Mouse (Mus musculus) brain, embryonic 14.5 days (tissue): ENCODE data around the gene Lpcat2b. TPM values are rescaled to one million over a fixed set of nuclear protein-coding genes. Genes with fewer than 3 reads are reported as not detected.

Source experiments
- DNase-seq: peaks from one replicate; pipeline ENCODE4 v3.0.0-alpha.2; 2011; ENCODE audit warnings: low read depth
- CTCF ChIP-seq: fragments of 200-500 bp; IDR thresholded peaks from 2 replicates; pipeline ENCODE4 v1.5.1; 2012; ENCODE audit warnings: inconsistent platforms, mild to moderate bottlenecking, moderate library complexity, borderline replicate concordance; ENCODE audit not compliant: insufficient read depth, insufficient read length; ENCODE audit errors: extremely low read depth
- POLR2A ChIP-seq: fragments of 200-500 bp; IDR thresholded peaks from 2 replicates; pipeline ENCODE4 v1.6.1; 2012; ENCODE audit warnings: mild to moderate bottlenecking, inconsistent platforms, borderline replicate concordance; ENCODE audit not compliant: poor library complexity, insufficient read depth, insufficient read length, severe bottlenecking; ENCODE audit errors: extremely low read depth
- polyA plus RNA-seq: library from polyadenylated mRNA; depleted of rRNA; stranded (reverse); fragments of >200 nt; gene quantifications from 2 replicates; pipeline ENCODE4 v1.2.3, GENCODE M21; 2012; rRNA removed

The Lpcat2b gene
- polyA plus RNA-seq, 1 experiment, result not detected

DNA sequence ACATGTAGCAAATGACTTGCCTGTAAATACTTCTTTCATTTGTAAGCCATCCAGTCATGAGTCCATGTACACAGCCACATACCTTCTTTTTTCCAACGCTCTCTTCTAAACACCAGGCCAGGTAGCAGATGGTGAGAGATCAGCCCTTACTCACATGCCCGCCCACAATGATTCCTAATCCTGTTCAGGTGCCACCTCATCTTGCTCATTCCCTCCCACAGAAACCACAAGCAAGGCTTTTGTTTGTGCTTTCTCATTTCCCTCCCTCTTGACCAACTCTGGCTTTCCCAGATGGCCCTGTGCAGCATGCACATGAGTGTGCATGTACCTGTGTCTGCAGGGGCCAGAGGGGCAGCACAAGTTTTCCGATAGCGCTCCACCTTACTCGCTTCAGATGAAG is 18.9 kb downstream of the Lpcat2b start:
- no peak for DNase-seq
- TF ChIP-seq CTCF (no peak), POLR2A (no peak)

DNA sequence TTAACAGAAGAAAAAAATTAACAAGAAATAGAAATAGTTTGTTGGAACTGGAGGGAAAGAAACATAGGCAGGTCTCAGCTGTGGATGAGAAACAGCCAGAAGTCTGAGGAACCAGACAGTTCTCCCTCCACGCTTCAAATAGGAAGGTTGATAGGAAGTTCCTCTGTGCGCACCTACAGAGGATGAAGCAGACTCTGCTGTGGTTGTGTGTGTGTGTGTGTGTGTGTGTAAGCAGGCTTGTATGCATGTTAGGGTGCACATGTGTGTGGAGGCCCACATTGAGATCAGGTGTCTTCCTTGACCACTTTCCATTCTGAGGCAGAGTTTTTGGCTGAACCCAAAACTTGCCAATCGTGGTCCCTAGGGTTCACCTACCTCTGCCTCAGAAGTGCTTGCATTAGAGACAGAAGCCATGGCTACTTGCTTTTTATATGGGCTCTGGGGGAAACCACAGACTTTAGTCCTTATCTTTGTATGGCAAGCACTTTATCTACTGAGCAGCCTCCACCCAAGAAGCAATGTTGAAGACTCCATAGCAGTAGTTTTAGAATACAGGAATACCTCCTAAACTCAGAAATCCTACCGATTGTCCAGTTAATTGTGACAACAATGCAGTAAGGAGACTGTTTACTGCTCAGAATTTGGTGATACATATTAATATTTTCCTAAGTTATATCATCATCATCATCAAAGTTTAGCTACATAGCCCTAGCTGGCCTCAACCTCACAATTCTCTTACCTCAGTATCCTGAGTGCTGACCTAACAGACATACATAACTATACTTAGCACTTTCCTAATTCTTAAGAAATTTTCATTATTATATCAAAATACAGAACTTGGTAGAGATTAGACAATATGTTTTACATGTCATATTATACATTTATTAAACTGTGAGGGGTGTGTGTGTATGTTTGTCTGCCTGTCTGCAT is 31.1 kb downstream of the Lpcat2b start:
- no peak for DNase-seq
- TF ChIP-seq CTCF, result no peak
- TF ChIP-seq POLR2A, result no peak

DNA sequence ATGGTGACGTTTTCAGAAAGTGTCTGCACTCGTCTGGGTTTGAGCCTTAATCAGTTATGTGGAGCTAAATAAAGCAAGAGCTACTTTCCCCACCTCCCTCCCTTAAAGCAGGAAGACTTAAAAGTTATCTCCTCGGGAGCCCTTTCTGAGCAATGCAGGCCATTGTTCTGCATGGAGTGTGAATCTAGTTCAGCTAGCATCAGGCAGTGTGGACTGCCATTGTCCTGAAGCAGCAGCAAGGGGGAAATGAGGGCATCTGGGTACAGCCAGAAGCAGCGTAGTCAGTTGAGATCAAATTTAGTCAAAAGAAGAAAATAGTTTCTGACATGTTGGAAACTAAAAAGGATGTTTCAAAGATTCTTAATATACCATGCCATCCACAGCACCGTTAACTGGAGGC is 35.2 kb downstream of the Lpcat2b start:
- DNase-seq, result peak; percentile 27
- no peak for TF ChIP-seq CTCF
- TF ChIP-seq POLR2A, result no peak

DNA sequence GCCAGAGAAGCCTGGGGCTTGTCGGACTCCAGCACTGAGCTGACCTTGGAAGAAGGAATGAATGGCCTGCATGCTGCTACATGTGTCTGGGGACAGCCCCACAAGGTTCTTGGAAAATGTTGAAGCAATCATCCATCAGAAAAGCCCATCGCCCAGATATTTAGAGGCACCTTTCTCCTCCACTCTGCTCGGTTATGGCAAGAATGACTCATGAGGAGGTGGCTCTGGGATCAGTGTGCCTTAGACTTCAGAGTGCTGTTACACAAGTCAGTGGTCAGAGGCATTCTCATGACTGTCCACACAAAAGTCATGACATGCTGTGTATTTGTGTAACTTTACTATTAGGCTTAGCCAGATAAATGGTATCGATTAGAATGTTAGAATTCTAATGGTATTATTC is 35.7 kb downstream of the Lpcat2b start:
- no peak for DNase-seq
- TF ChIP-seq POLR2A (no peak), CTCF (no peak)

DNA sequence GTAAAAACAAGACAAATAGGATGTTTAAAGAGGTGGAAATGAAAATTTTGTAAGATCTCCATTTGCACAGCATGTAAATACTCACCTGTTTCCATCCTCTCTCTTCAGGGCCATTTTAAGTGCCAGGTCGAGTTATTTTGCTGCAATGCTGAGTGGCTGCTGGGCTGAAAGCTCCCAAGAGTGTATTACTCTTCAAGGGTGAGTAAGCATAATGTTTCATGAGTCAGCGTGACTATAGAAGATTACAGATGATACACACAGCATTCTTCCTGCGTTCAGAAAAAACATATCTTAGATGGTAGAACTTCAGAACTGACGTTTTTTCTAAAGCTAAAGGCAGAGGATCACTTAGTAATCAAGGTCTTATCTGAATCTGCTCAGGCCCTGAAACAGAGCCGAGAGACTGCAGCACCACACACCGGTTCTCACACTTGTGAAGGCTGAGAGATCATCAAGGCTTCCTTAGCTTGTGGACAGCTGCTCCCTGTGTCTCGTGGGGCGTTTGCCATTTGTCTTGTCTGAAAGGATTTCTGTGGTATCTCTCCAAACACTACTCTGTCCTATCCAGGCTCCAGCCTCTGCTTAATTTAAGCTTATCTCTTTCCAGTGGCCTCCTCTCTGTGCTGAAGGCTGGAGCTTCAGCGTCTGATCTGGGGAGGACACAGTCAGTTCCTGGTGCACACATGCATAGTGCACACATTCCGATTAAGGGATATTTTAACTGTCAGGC is 39.4 kb downstream of the Lpcat2b start:
- no peak for DNase-seq
- no peak for TF ChIP-seq POLR2A
- no peak for TF ChIP-seq CTCF

DNA sequence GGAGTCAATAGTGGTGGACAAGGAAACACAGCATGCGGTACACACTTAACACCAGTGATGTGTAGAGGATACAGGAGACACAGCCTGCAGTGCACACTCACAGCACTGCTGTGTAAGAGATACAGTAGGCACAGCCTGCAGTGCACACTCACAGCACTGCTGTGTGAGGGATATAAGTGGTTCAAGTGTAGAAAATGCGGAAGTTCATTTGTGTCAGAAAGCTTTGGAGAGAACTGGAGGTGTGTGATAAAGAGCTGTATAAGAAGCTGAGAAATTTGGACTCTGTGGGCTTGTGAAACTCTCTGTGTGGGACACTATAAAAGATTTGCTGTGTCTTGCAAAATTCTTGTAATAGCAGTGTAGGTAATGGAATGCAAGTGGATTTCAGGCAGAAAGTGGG is 48.8 kb downstream of the Lpcat2b start:
- no peak for TF ChIP-seq POLR2A
- TF ChIP-seq CTCF, result no peak
- DNase-seq, result no peak

Other genes with a start within 250 kb of the Lpcat2b start
- gene Tgfbr3, start 141.9 kb upstream of the Lpcat2b start, polyA plus RNA-seq, result 2.4 and 5.2 TPM in 2 replicates
- 3.0 and 3.6 TPM in 2 replicates for gene Brdt, start 100.4 kb upstream of the Lpcat2b start, polyA plus RNA-seq
- gene Ephx4, start 28.8 kb upstream of the Lpcat2b start, polyA plus RNA-seq, result 1.7 and 2.7 TPM in 2 replicates
- gene Btbd8, start 6.4 kb downstream of the Lpcat2b start, polyA plus RNA-seq, result 13.0 and 15.2 TPM in 2 replicates
- 0.16 and 0.33 TPM in 2 replicates for gene Gm42669, start 76.1 kb downstream of the Lpcat2b start, polyA plus RNA-seq
- gene 1700028K03Rik, start 103.2 kb downstream of the Lpcat2b start, polyA plus RNA-seq, result 0.10 TPM in 2 replicates
- gene Rpap2, start 165.8 kb downstream of the Lpcat2b start, polyA plus RNA-seq, result 11.5 and 12.3 TPM in 2 replicates
- gene Glmn, start 166.3 kb downstream of the Lpcat2b start, polyA plus RNA-seq, result 16.0 and 18.3 TPM in 2 replicates